Mouse (Mus musculus): ENCODE measurements around the gene Sept11.

GRCm38 (mm10) chr5:93115059-93115458, 21.8 kb downstream of the Sept11 start:
- TF ChIP-seq POLR2A (IDR thresholded peaks at IDR 0.05; ENCODE audit: borderline replicate concordance, control insufficient read depth, low read depth, low read length), result no peak
- TF ChIP-seq CTCF (IDR thresholded peaks at IDR 0.05; ENCODE audit: control insufficient read depth, insufficient read depth, low read length), result no peak
